Mouse (Mus musculus) MEL (cell line): ENCODE data around the gene Reg2.

Source experiments
- CHD1 ChIP-seq: IDR thresholded peaks from 2 replicates; pipeline ENCODE4 v1.6.1; 2012; ENCODE audit warnings: low read depth, mild to moderate bottlenecking, inconsistent platforms, low read length, improper control_type of control experiment
- CTCF ChIP-seq, 3 experiments: IDR thresholded peaks in 2 of 3; conservative IDR thresholded peaks in 1 of 3; 2 replicates each; pipeline ENCODE4 v1.5.1; 2011 to 2012; ENCODE audit warnings: low read length in 3 of 3, low read depth in 2 of 3, mild to moderate bottlenecking in 2 of 3, improper control_type of control experiment in 1 of 3, inconsistent platforms in 1 of 3, mixed read lengths in 1 of 3, moderate library complexity in 1 of 3; ENCODE audit not compliant: control insufficient read depth in 1 of 3, insufficient read depth in 1 of 3, poor library complexity in 1 of 3, severe bottlenecking in 1 of 3
- E2F4 ChIP-seq: IDR thresholded peaks from 2 replicates; pipeline ENCODE4 v1.6.1; 2011; ENCODE audit warnings: low read depth, low read length, improper control_type of control experiment, borderline replicate concordance
- GATA1 ChIP-seq: IDR thresholded peaks from 2 replicates; pipeline ENCODE4 v1.6.1; 2011; ENCODE audit warnings: low read depth, low read length, improper control_type of control experiment
- HCFC1 ChIP-seq: IDR thresholded peaks from 2 replicates; pipeline ENCODE4 v1.6.1; 2012; ENCODE audit warnings: low read depth, mild to moderate bottlenecking, inconsistent platforms, low read length, improper control_type of control experiment, moderate library complexity
- JUND ChIP-seq: IDR thresholded peaks from 2 replicates; pipeline ENCODE4 v1.6.1; 2011; ENCODE audit warnings: low read depth, mild to moderate bottlenecking, improper control_type of control experiment, low read length
- KAT2A ChIP-seq: conservative IDR thresholded peaks from 2 replicates; pipeline ENCODE4 v1.6.1; 2012; ENCODE audit warnings: low read depth, low read length, improper control_type of control experiment, inconsistent platforms
- MEF2A ChIP-seq: IDR thresholded peaks from 2 replicates; pipeline ENCODE4 v1.6.1; 2014; ENCODE audit warnings: low read depth, mild to moderate bottlenecking, inconsistent platforms, low read length, improper control_type of control experiment; ENCODE audit not compliant: poor library complexity, insufficient replicate concordance, severe bottlenecking; ENCODE audit errors: extremely low read depth
- NRF1 ChIP-seq: IDR thresholded peaks from 2 replicates; pipeline ENCODE4 v1.6.1; 2014; ENCODE audit warnings: low read depth, mild to moderate bottlenecking, inconsistent platforms, low read length, improper control_type of control experiment, moderate library complexity; ENCODE audit not compliant: poor library complexity, insufficient read depth, severe bottlenecking
- POLR2A ChIP-seq, 2 experiments: IDR thresholded peaks; 2 replicates each; pipeline ENCODE4 v1.6.1; 2011 to 2012; ENCODE audit warnings: low read length in 2 of 2, mild to moderate bottlenecking in 2 of 2, control low read depth in 1 of 2, improper control_type of control experiment in 1 of 2, low read depth in 1 of 2, moderate library complexity in 1 of 2; ENCODE audit not compliant: control insufficient read depth in 1 of 2, insufficient read depth in 1 of 2, poor library complexity in 1 of 2
- TAL1 ChIP-seq: IDR thresholded peaks from 2 replicates; pipeline ENCODE4 v1.6.1; 2012; ENCODE audit warnings: mild to moderate bottlenecking, inconsistent platforms, low read length, moderate library complexity, mixed read lengths
- ZNF384 ChIP-seq: IDR thresholded peaks from 2 replicates; pipeline ENCODE4 v1.6.1; 2012; ENCODE audit warnings: low read depth, mild to moderate bottlenecking, inconsistent platforms, low read length, improper control_type of control experiment

DNA sequence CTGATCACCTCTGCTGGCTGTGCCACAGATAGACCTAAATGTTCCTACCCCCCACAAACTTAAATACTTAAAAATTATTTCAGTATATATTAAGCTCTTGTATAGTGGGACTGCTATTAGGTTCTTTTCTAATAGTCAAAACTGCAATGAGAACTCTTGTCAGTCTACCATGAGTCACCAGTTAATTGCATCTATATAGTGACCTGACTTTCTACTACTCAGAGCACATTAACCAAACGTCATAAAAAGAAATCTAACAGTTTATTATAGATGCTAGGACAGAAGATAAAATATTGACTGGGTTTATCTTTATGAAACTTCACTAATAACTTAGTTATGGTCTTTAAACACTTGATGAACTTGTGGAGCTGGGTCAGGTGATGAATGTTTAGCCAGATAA lies 51.8 kb downstream of the Reg2 start:
- TF ChIP-seq CTCF (IDR thresholded peaks at IDR 0.05 in 2 of 3, conservative IDR thresholded peaks at IDR 0.05 in 1 of 3; ENCODE audit: control insufficient read depth in 1 of 3, insufficient read depth in 1 of 3, low read depth in 2 of 3, low read length in 3 of 3, poor library complexity in 1 of 3, severe bottlenecking in 1 of 3) = no peak
- no peak for TF ChIP-seq MEF2A
- TF ChIP-seq POLR2A (IDR thresholded peaks at IDR 0.05; ENCODE audit: control insufficient read depth in 1 of 2, insufficient read depth in 1 of 2, low read depth in 1 of 2, low read length in 2 of 2, poor library complexity in 1 of 2) = no peak
- TF ChIP-seq ZNF384 = no peak
- no peak for TF ChIP-seq KAT2A
- no peak for TF ChIP-seq CHD1
- no peak for TF ChIP-seq GATA1
- no peak for TF ChIP-seq E2F4
- TF ChIP-seq HCFC1 = no peak
- TF ChIP-seq NRF1 = no peak
- TF ChIP-seq TAL1 = no peak
- TF ChIP-seq JUND = no peak
